Mouse (Mus musculus) midbrain, embryonic 15.5 days (tissue): ENCODE measurements around the gene Arhgap27. TPM values are rescaled to one million over a fixed set of nuclear protein-coding genes. Genes with fewer than 3 reads are reported as not detected.

Experiments used
- ATAC-seq: fragments of 200-750 bp; cut with Nextera tagmentation; replicated peaks from 2 replicates; pipeline ENCODE4 v1.8.0; 2017; ENCODE audit warnings: moderate TSS enrichment
- H3K27ac ChIP-seq: fragments of 300-500 bp; sonication (generic); 2 replicates; pipeline ENCODE4 v1.5.1; 2015; ENCODE audit warnings: mild to moderate bottlenecking, inconsistent platforms
- H3K27me3 ChIP-seq: fragments of 300-500 bp; sonication (generic); replicated peaks from 2 replicates; pipeline ENCODE4 v1.6.1; 2015; ENCODE audit warnings: inconsistent platforms
- H3K36me3 ChIP-seq: fragments of 300-500 bp; sonication (generic); replicated peaks from 2 replicates; pipeline ENCODE4 v1.6.1; 2015; ENCODE audit warnings: inconsistent platforms
- H3K4me1 ChIP-seq: fragments of 300-500 bp; sonication (generic); 2 replicates; pipeline ENCODE4 v1.6.1; 2015; ENCODE audit warnings: inconsistent platforms
- H3K4me2 ChIP-seq: fragments of 300-500 bp; sonication (generic); 2 replicates; pipeline ENCODE4 v1.6.1; 2015; ENCODE audit warnings: inconsistent platforms, mild to moderate bottlenecking, moderate library complexity
- H3K4me3 ChIP-seq: fragments of 300-500 bp; sonication (generic); 2 replicates; pipeline ENCODE4 v1.5.1; 2015; ENCODE audit warnings: mild to moderate bottlenecking, inconsistent platforms
- H3K9ac ChIP-seq: fragments of 300-500 bp; sonication (generic); 2 replicates; pipeline ENCODE4 v1.6.1; 2015; ENCODE audit warnings: mild to moderate bottlenecking, inconsistent platforms
- H3K9me3 ChIP-seq: fragments of 300-500 bp; sonication (generic); 2 replicates; pipeline ENCODE4 v1.6.1; 2016; ENCODE audit warnings: inconsistent platforms
- WGBS: fragments of 180-500 bp; shearing (Covaris S2); methylation state at CpG from one replicate; pipeline ENCODE4 v1.1.7; 2015; ENCODE audit warnings: mixed read lengths; 5-methylcytosine and 5-hydroxymethylcytosine counted together
- polyA plus RNA-seq: library from polyadenylated mRNA; unstranded; fragments of >200 nt; fragmentation: Nextera tagmentation; extraction: Ambion mirVana; gene quantifications from 2 replicates; pipeline ENCODE4 v1.2.1, GENCODE M21; 2015

Gene Arhgap27
- polyA plus RNA-seq, 1 experiment from 2014 or later = 4.6 TPM

- 81% methylated on average over 1 of the region's 1 CpGs for WGBS
- no peaks in the 10 kb centered on the region for H3K4me1 ChIP-seq
- peaks cover 26% of the 10 kb centered on the region for H3K36me3 ChIP-seq
- H3K27ac ChIP-seq = no peak overlapping the region
- no peak for ATAC-seq
- H3K9me3 ChIP-seq = no peaks in the 10 kb centered on the region
- no peaks in the 10 kb centered on the region for H3K27me3 ChIP-seq
- no peak overlapping the region for H3K9ac ChIP-seq
- no peak overlapping the region for H3K4me3 ChIP-seq
- H3K4me2 ChIP-seq = no peak overlapping the region
Observed at GRCm38 (mm10) chr11:103375258-103375657, 11.8 kb upstream of the Arhgap27 start.

- H3K36me3 ChIP-seq = peaks cover 18% of the 10 kb centered on the region
- no peak overlapping the region for H3K9ac ChIP-seq
- H3K9me3 ChIP-seq = no peaks in the 10 kb centered on the region
- ATAC-seq = no peak
- H3K27me3 ChIP-seq = no peaks in the 10 kb centered on the region
- 94% methylated on average over 9 of the region's 9 CpGs for WGBS
- H3K4me3 ChIP-seq = no peak overlapping the region
- no peaks in the 10 kb centered on the region for H3K4me1 ChIP-seq
- H3K4me2 ChIP-seq = no peak overlapping the region
- no peak overlapping the region for H3K27ac ChIP-seq
Observed at GRCm38 (mm10) chr11:103373922-103374321, 10.4 kb upstream of the Arhgap27 start.

- H3K9me3 ChIP-seq = no peaks in the 10 kb centered on the region
- no peak for ATAC-seq
- no peak overlapping the region for H3K9ac ChIP-seq
- H3K4me1 ChIP-seq = no peaks in the 10 kb centered on the region
- no peak overlapping the region for H3K4me3 ChIP-seq
- H3K36me3 ChIP-seq = peaks cover 22% of the 10 kb centered on the region
- H3K4me2 ChIP-seq = no peak overlapping the region
- 91% methylated on average over 4 of the region's 4 CpGs for WGBS
- no peaks in the 10 kb centered on the region for H3K27me3 ChIP-seq
- H3K27ac ChIP-seq = no peak overlapping the region
Observed at GRCm38 (mm10) chr11:103372561-103372960, 9.1 kb upstream of the Arhgap27 start.

- Histone ChIP-seq H3K4me3 (no peak overlapping the region), H3K9ac (no peak overlapping the region), H3K4me2 (no peak overlapping the region), H3K27ac (no peak overlapping the region), H3K27me3 (no peaks in the 10 kb centered on the region), H3K9me3 (no peaks in the 10 kb centered on the region), H3K36me3 (peaks cover 22% of the 10 kb centered on the region), H3K4me1 (no peaks in the 10 kb centered on the region)
- 59% methylated on average over 3 of the region's 3 CpGs for WGBS
- no peak for ATAC-seq
Observed at GRCm38 (mm10) chr11:103372068-103372467, 8.6 kb upstream of the Arhgap27 start.

GRCm38 (mm10) chr11:103371222-103371539 is 7.7 kb upstream of the Arhgap27 start:
- WGBS = 81% methylated on average over 3 of the region's 3 CpGs
- H3K36me3 ChIP-seq = peaks cover 17% of the 10 kb centered on the region

GRCm38 (mm10) chr11:103370397-103371221 is 7.1 kb upstream of the Arhgap27 start:
- ATAC-seq = no peak
- WGBS = 95% methylated on average over 9 of the region's 9 CpGs
- H3K36me3 ChIP-seq = peaks cover 13% of the 10 kb centered on the region; the same call in 1 of the 2 replicates

More at GRCm38 (mm10) chr11:103371222-103371539, 7.7 kb upstream of the Arhgap27 start:
- no peak overlapping the region for H3K9ac ChIP-seq
- no peak overlapping the region for H3K4me3 ChIP-seq
- no peak overlapping the region for H3K27ac ChIP-seq
- ATAC-seq = no peak
- H3K4me1 ChIP-seq = no peaks in the 10 kb centered on the region
- H3K27me3 ChIP-seq = no peaks in the 10 kb centered on the region
- H3K9me3 ChIP-seq = no peaks in the 10 kb centered on the region
- no peak overlapping the region for H3K4me2 ChIP-seq

GRCm38 (mm10) chr11:103365530-103365929 is 2.0 kb upstream of the Arhgap27 start:
- H3K4me2 ChIP-seq = no peak overlapping the region
- H3K9me3 ChIP-seq = no peaks in the 10 kb centered on the region
- ATAC-seq = no peak
- H3K9ac ChIP-seq = no peak overlapping the region
- H3K27me3 ChIP-seq = peaks cover 49% of the 10 kb centered on the region
- H3K36me3 ChIP-seq = 0 out of 2 replicates have a peak, but pooled peaks cover 5% of the 10 kb centered on the region
- 95% methylated on average over 4 of the region's 4 CpGs for WGBS
- H3K27ac ChIP-seq = no peak overlapping the region
- peaks cover 28% of the 10 kb centered on the region for H3K4me1 ChIP-seq
- no peak overlapping the region for H3K4me3 ChIP-seq

More at GRCm38 (mm10) chr11:103370397-103371221, 7.1 kb upstream of the Arhgap27 start:
- Histone ChIP-seq H3K4me2 (no peak overlapping the region), H3K4me1 (no peaks in the 10 kb centered on the region), H3K27me3 (peaks cover 2% of the 10 kb centered on the region), H3K9me3 (no peaks in the 10 kb centered on the region), H3K4me3 (no peak overlapping the region), H3K27ac (no peak overlapping the region), H3K9ac (no peak overlapping the region)

- Histone ChIP-seq H3K4me2 (no peak overlapping the region), H3K27me3 (peaks cover 54% of the 10 kb centered on the region), H3K4me3 (no peak overlapping the region), H3K9ac (no peak overlapping the region), H3K4me1 (peaks cover 33% of the 10 kb centered on the region), H3K27ac (no peak overlapping the region), H3K36me3 (0 out of 2 replicates have a peak, but pooled peaks cover 5% of the 10 kb centered on the region), H3K9me3 (no peaks in the 10 kb centered on the region)
- WGBS = 83% methylated on average over 3 of the region's 3 CpGs
- no peak for ATAC-seq
Observed at GRCm38 (mm10) chr11:103365022-103365421, 1.5 kb upstream of the Arhgap27 start.

GRCm38 (mm10) chr11:103364335-103364734 is 843 bp upstream of the Arhgap27 start:
- peaks cover 61% of the 10 kb centered on the region for H3K27me3 ChIP-seq

GRCm38 (mm10) chr11:103362521-103363181 is 841 bp downstream of the Arhgap27 start:
- H3K4me1 ChIP-seq = peaks cover 40% of the 10 kb centered on the region
- H3K4me3 ChIP-seq = peak overlapping the region; percentile 37
- peak overlapping the region; percentile 65 for H3K4me2 ChIP-seq
- under 1% methylated on average over 33 of the region's 33 CpGs for WGBS
- peaks cover 67% of the 10 kb centered on the region for H3K27me3 ChIP-seq
- H3K9me3 ChIP-seq = no peaks in the 10 kb centered on the region
- H3K27ac ChIP-seq = peak overlapping the region; percentile 20
- H3K36me3 ChIP-seq = no peaks in the 10 kb centered on the region
- H3K9ac ChIP-seq = peak overlapping the region; percentile 15; the same call in 1 of the 2 replicates
- ATAC-seq = peak; percentile 14; the same call in 1 of the 2 replicates

More at GRCm38 (mm10) chr11:103364335-103364734, 843 bp upstream of the Arhgap27 start:
- WGBS = 39% methylated on average over 5 of the region's 5 CpGs
- Histone ChIP-seq H3K36me3 (0 out of 2 replicates have a peak, but pooled peaks cover 5% of the 10 kb centered on the region), H3K4me1 (peaks cover 38% of the 10 kb centered on the region), H3K27ac (no peak overlapping the region), H3K9me3 (no peaks in the 10 kb centered on the region), H3K4me3 (no peak overlapping the region), H3K4me2 (no peak overlapping the region), H3K9ac (no peak overlapping the region)
- ATAC-seq = no peak

- peak overlapping the region; percentile 37; the same call in 1 of the 2 replicates for H3K4me3 ChIP-seq
- no peaks in the 10 kb centered on the region for H3K9me3 ChIP-seq
- H3K27ac ChIP-seq = no peak overlapping the region
- no peak for ATAC-seq
- peak overlapping the region; percentile 65 for H3K4me2 ChIP-seq
- peaks cover 72% of the 10 kb centered on the region for H3K27me3 ChIP-seq
- WGBS = 5% methylated on average over 13 of the region's 13 CpGs
- H3K9ac ChIP-seq = no peak overlapping the region
- peaks cover 40% of the 10 kb centered on the region for H3K4me1 ChIP-seq
- H3K36me3 ChIP-seq = no peaks in the 10 kb centered on the region
Observed at GRCm38 (mm10) chr11:103362054-103362432, 1.4 kb downstream of the Arhgap27 start.

GRCm38 (mm10) chr11:103361396-103362053 is 2.0 kb downstream of the Arhgap27 start:
- H3K4me1 ChIP-seq = peaks cover 40% of the 10 kb centered on the region
- WGBS = 5% methylated on average over 25 of the region's 25 CpGs
- H3K36me3 ChIP-seq = no peaks in the 10 kb centered on the region
- H3K4me3 ChIP-seq = no peak overlapping the region; the same call in 1 of the 2 replicates
- H3K9ac ChIP-seq = no peak overlapping the region
- H3K9me3 ChIP-seq = no peaks in the 10 kb centered on the region
- no peak overlapping the region for H3K27ac ChIP-seq
- peak overlapping the region; percentile 65 for H3K4me2 ChIP-seq
- no peak for ATAC-seq
- H3K27me3 ChIP-seq = peaks cover 74% of the 10 kb centered on the region
